Mouse (Mus musculus) adrenal gland, adult 2 months (tissue): ENCODE measurements at regions not wholly inside any gene's neighbourhood (a gene's known extent, or its start where the extent isn't known, plus 50 kb on each side); places are given as distances from the start of the nearest gene placed in this dataset.

Experiments used
- DNase-seq: peaks from one replicate; pipeline ENCODE4 v3.0.0; 2021

GRCm38 (mm10) chr17:52195804-52196203, 362.7 kb upstream of the Satb1 start:
- no peak for DNase-seq

- DNase-seq = no peak
These were observed 358.1 kb upstream of the Satb1 start for GRCm38 (mm10) chr17:52191064-52191682.

GRCm38 (mm10) chr17:52182706-52183105, 349.6 kb upstream of the Satb1 start:
- DNase-seq = peak; percentile 21

- no peak for DNase-seq
These were observed 344.9 kb upstream of the Satb1 start for GRCm38 (mm10) chr17:52177996-52178395.

- no peak for DNase-seq
These were observed 335.2 kb upstream of the Satb1 start for GRCm38 (mm10) chr17:52168076-52168838.

- DNase-seq = no peak
These were observed 334.6 kb upstream of the Satb1 start for GRCm38 (mm10) chr17:52167658-52168057.

GRCm38 (mm10) chr17:52165891-52166485, 332.9 kb upstream of the Satb1 start:
- no peak for DNase-seq

GRCm38 (mm10) chr17:52162559-52163397, 329.7 kb upstream of the Satb1 start:
- no peak for DNase-seq

- no peak for DNase-seq
These were observed 317.4 kb upstream of the Satb1 start for GRCm38 (mm10) chr17:52150496-52150895.

- DNase-seq = no peak
These were observed 316.7 kb upstream of the Satb1 start for GRCm38 (mm10) chr17:52149834-52150233.

- DNase-seq = no peak
These were observed 316.0 kb upstream of the Satb1 start for GRCm38 (mm10) chr17:52149068-52149467.

GRCm38 (mm10) chr17:52103891-52104290, 270.8 kb upstream of the Satb1 start:
- no peak for DNase-seq

- no peak for DNase-seq
These were observed 252.7 kb upstream of the Satb1 start for GRCm38 (mm10) chr17:52085834-52086233.

- DNase-seq = no peak
These were observed 251.4 kb upstream of the Satb1 start for GRCm38 (mm10) chr17:52084455-52084854.

- DNase-seq = no peak
These were observed 246.2 kb upstream of the Satb1 start for GRCm38 (mm10) chr17:52079316-52079715.

GRCm38 (mm10) chr17:52078496-52078895, 245.4 kb upstream of the Satb1 start:
- no peak for DNase-seq

- DNase-seq = no peak
These were observed 244.9 kb upstream of the Satb1 start for GRCm38 (mm10) chr17:52077951-52078350.

GRCm38 (mm10) chr17:52076746-52077145, 243.7 kb upstream of the Satb1 start:
- no peak for DNase-seq

GRCm38 (mm10) chr17:52067721-52068120, 234.6 kb upstream of the Satb1 start:
- no peak for DNase-seq

- no peak for DNase-seq
These were observed 231.5 kb upstream of the Satb1 start for GRCm38 (mm10) chr17:52064618-52065017.

GRCm38 (mm10) chr17:52063121-52063520, 230.0 kb upstream of the Satb1 start:
- DNase-seq = no peak

GRCm38 (mm10) chr17:52062096-52062665, 229.1 kb upstream of the Satb1 start:
- no peak for DNase-seq
